Mouse (Mus musculus): ENCODE data around the gene Gab2. TPM values are rescaled to one million over a fixed set of nuclear protein-coding genes. Genes with fewer than 3 reads are reported as not detected.

The Gab2 gene
- polyA plus RNA-seq, 1 experiment from 2014 or later: 1.5 TPM

DNA sequence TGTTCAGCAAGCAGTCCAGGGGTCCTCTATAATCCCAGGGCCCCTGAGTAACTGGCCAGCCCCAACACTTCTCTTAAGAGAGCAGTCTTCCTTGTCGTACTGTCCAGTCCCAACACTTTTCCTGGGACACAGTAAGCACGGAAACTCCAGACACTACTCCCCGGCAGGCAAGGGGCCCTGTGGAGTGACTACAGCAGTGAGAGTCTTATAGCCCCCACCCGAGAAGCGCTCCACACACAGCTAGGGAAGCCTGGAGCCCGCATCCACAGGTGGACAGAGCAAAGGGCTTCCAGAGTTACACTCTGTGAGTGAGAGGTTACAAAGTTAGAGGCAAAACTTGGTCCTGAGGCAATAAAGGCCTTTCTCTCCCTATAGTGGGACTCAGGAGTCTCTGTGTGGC, 268.1 kb downstream of the Gab2 start:
- H3K27me3 ChIP-seq (ENCODE audit: insufficient read depth, low read length): no peaks in the 10 kb centered on the region
- 81% methylated on average over 6 of the region's 6 CpGs for WGBS (ENCODE audit: insufficient replicate concordance)
- DNase-seq: no peak
- H3K9me3 ChIP-seq (ENCODE audit: low read length): no peaks in the 10 kb centered on the region
- H3K27ac ChIP-seq (ENCODE audit: low read depth): no peak overlapping the region
- H3K4me1 ChIP-seq (ENCODE audit: insufficient read depth): no peaks in the 10 kb centered on the region
- no peak for ATAC-seq
- H3K4me2 ChIP-seq (ENCODE audit: low read depth, low read length): no peak overlapping the region
- H3K36me3 ChIP-seq (replicated peaks; ENCODE audit: insufficient read depth, low read length): no peaks in the 10 kb centered on the region; the same call in 1 of the 2 replicates
- no peak overlapping the region for H3K9ac ChIP-seq (replicated peaks)
- no peak overlapping the region for H3K4me3 ChIP-seq (ENCODE audit: low read depth, low read length)
- no peak for TF ChIP-seq EP300 (IDR thresholded peaks at IDR 0.05; ENCODE audit: low read depth)
- no peak for TF ChIP-seq CTCF (IDR thresholded peaks at IDR 0.05; ENCODE audit: low read depth)

DNA sequence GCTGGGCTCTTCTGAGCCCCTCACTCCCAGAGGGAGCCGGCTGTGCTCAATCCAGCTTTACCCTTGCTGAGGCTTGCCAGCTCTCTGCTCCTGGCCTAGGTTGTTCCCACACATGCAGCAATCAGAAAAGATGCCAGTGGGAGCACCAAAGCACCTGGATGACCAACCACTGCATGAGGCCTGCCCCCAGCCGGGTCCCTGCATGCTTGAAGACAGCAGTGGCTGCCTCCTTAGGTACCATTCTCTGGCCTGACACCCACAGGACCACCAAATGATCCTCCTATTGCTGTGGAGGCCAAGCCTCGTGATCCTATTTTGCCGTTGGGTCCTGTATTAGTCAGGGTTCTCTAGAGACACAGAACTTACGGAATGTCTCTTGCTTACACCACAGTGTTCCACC, 269.5 kb downstream of the Gab2 start:
- Histone ChIP-seq H3K27me3 (ENCODE audit: insufficient read depth, low read length) (no peaks in the 10 kb centered on the region), H3K9ac (replicated peaks) (no peak overlapping the region), H3K4me3 (ENCODE audit: low read depth, low read length) (no peak overlapping the region), H3K4me2 (ENCODE audit: low read depth, low read length) (no peak overlapping the region), H3K27ac (ENCODE audit: low read depth) (no peak overlapping the region), H3K36me3 (replicated peaks; ENCODE audit: insufficient read depth, low read length) (no peaks in the 10 kb centered on the region; the same call in 1 of the 2 replicates), H3K4me1 (ENCODE audit: insufficient read depth) (peaks cover 7% of the 10 kb centered on the region; the same call in 1 of the 2 replicates), H3K9me3 (ENCODE audit: low read length) (no peaks in the 10 kb centered on the region)
- TF ChIP-seq CTCF (IDR thresholded peaks at IDR 0.05; ENCODE audit: low read depth) (no peak), EP300 (IDR thresholded peaks at IDR 0.05; ENCODE audit: low read depth) (no peak)
- no peak for ATAC-seq
- no peak for DNase-seq
- WGBS (ENCODE audit: insufficient replicate concordance): 81% methylated on average over 5 of the region's 5 CpGs

DNA sequence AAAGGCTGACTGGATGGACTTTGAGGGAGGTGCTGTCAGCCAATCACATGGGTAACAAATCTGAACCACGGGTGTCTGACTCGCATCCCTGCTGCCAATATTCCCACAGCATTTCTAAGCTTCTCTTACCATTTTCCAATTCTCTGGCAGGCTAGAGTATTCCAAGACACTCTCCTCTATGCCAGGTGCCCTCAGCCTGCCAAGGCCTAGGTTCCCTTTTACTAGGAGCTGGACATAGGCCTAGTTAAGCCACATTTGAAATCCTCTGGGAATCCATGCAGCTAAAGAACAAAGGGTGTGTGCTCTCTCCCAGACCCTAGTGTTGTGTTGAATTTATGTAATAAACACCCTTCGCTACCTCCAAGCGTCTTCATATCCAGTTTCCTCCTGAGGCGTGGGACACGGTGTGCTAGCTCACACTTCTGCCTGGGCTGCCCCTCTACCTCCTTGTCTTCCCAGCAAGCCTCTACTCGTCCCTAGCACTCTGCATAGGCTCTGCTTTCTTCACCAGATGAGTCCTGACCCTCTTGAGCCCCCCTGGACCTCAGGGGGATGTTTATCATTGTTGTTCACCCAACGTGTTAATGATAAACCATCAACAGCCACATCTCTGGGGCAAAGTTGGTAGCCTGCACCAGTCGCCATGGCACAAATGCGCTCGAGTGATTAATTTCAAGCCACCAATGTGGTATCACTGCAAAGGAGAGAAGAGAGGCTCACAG, 270.6 kb downstream of the Gab2 start:
- TF ChIP-seq CTCF (IDR thresholded peaks at IDR 0.05; ENCODE audit: low read depth) (no peak), EP300 (IDR thresholded peaks at IDR 0.05; ENCODE audit: low read depth) (no peak)
- H3K4me3 ChIP-seq (ENCODE audit: low read depth, low read length): no peak overlapping the region
- no peak overlapping the region for H3K9ac ChIP-seq (replicated peaks)
- WGBS (ENCODE audit: insufficient replicate concordance): 73% methylated on average over 11 of the region's 11 CpGs
- ATAC-seq: no peak
- no peak overlapping the region for H3K4me2 ChIP-seq (ENCODE audit: low read depth, low read length)
- H3K27ac ChIP-seq (ENCODE audit: low read depth): no peak overlapping the region
- no peak for DNase-seq
- H3K9me3 ChIP-seq (ENCODE audit: low read length): no peaks in the 10 kb centered on the region
- H3K27me3 ChIP-seq (ENCODE audit: insufficient read depth, low read length): no peaks in the 10 kb centered on the region
- peaks cover 7% of the 10 kb centered on the region; the same call in 1 of the 2 replicates for H3K4me1 ChIP-seq (ENCODE audit: insufficient read depth)
- no peaks in the 10 kb centered on the region; the same call in 1 of the 2 replicates for H3K36me3 ChIP-seq (replicated peaks; ENCODE audit: insufficient read depth, low read length)

DNA sequence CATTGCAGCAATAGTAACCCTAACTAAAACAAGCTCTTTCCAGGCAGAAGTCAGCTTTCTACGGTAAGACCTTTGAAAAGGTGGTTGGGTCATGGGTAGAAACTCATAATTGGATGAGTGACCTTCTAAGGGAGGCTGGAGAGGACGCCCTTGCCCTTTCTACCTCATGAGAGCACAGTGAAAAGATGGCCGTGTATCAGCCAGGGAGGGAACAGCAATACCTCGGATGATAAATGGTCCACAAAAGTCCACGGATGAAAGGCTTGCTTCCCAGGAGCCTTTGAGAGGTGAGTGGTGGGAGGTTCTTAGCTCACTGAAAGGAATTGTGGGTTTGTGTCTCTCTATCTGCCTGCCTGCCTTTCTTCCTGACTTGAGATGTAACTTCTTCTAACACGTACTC, 272.0 kb downstream of the Gab2 start:
- 75% methylated on average over 6 of the region's 6 CpGs for WGBS (ENCODE audit: insufficient replicate concordance)

DNA sequence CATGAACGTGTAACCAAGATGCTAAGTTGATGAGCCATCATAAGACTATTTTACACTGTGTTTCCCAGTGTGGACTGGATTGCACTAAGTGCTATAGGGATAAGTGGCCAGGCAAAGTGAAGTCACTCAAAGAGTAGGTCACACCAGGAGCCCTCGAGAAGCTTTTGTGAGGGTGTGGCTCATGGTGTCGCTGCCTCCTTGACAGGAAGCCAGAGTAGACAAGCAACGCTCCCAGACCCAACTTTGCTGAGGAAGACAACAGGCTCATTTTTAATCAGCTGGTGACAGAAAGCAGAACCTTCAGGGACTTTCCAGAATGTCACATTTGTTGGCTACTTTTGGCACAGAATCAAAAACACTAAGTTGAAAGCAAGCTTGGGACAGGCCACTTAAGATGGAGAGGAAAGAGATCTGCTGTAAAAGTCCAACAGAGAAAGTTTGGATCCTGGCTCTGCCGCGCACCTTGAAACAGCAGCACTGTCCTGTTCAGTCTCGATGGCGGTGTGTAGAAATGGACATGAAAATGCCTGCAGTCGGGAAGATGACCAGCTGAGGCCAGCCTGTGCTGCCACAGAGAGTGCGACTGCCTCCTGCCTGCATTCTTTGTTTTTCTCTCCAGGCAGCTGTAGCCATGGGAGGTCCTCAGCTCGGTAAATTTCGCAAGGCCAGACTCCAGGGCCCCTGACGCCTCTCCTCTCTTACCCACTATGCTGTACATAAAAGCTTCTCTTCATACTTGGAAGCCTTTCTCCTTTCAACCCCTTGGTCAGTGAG, 273.9 kb downstream of the Gab2 start:
- H3K27ac ChIP-seq (ENCODE audit: low read depth): peak overlapping the region; percentile 35; the same call in 1 of the 2 replicates

More for the DNA sequence above, 272.0 kb downstream of the Gab2 start:
- Histone ChIP-seq H3K27ac (ENCODE audit: low read depth) (no peak overlapping the region), H3K9ac (replicated peaks) (no peak overlapping the region), H3K36me3 (replicated peaks; ENCODE audit: insufficient read depth, low read length) (no peaks in the 10 kb centered on the region; the same call in 1 of the 2 replicates), H3K4me2 (ENCODE audit: low read depth, low read length) (no peak overlapping the region), H3K9me3 (ENCODE audit: low read length) (no peaks in the 10 kb centered on the region), H3K27me3 (ENCODE audit: insufficient read depth, low read length) (no peaks in the 10 kb centered on the region), H3K4me3 (ENCODE audit: low read depth, low read length) (no peak overlapping the region), H3K4me1 (ENCODE audit: insufficient read depth) (peaks cover 7% of the 10 kb centered on the region; the same call in 1 of the 2 replicates)
- ATAC-seq (no peak), DNase-seq (no peak)
- no peak for TF ChIP-seq CTCF (IDR thresholded peaks at IDR 0.05; ENCODE audit: low read depth)
- TF ChIP-seq EP300 (IDR thresholded peaks at IDR 0.05; ENCODE audit: low read depth): no peak

DNA sequence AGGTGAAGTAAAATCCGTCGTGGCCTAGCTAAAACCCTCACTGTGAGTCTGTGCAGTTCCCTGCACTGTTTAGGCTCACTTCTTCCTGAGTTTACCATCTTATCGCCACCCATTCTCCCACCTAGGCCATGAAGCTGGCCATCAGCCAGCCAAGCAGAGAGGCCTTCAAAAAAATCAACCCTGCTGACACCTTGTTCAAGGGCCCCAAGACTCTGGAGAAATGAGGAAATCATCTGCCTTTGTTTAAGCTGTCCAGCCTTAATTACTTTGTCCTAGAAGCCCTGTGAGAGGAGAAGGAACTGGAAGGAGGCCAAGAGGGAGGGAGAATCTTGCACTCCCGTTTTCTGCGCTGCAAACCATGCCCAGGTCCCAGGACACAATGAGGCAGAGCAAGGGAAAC, 274.9 kb downstream of the Gab2 start:
- Histone ChIP-seq H3K9me3 (ENCODE audit: low read length) (no peaks in the 10 kb centered on the region), H3K4me2 (ENCODE audit: low read depth, low read length) (no peak overlapping the region), H3K36me3 (replicated peaks; ENCODE audit: insufficient read depth, low read length) (no peaks in the 10 kb centered on the region), H3K27me3 (ENCODE audit: insufficient read depth, low read length) (no peaks in the 10 kb centered on the region), H3K4me3 (ENCODE audit: low read depth, low read length) (no peak overlapping the region), H3K27ac (ENCODE audit: low read depth) (peak overlapping the region; percentile 34; the same call in 1 of the 2 replicates), H3K4me1 (ENCODE audit: insufficient read depth) (peaks cover 7% of the 10 kb centered on the region; the same call in 1 of the 2 replicates), H3K9ac (replicated peaks) (no peak overlapping the region)
- ATAC-seq: no peak
- no peak for DNase-seq
- TF ChIP-seq CTCF (IDR thresholded peaks at IDR 0.05; ENCODE audit: low read depth) (no peak), EP300 (IDR thresholded peaks at IDR 0.05; ENCODE audit: low read depth) (no peak)
- WGBS (ENCODE audit: insufficient replicate concordance): 61% methylated on average over 5 of the region's 5 CpGs

More for the DNA sequence above, 273.9 kb downstream of the Gab2 start:
- H3K27me3 ChIP-seq (ENCODE audit: insufficient read depth, low read length): no peaks in the 10 kb centered on the region
- H3K4me1 ChIP-seq (ENCODE audit: insufficient read depth): peaks cover 7% of the 10 kb centered on the region; the same call in 1 of the 2 replicates
- DNase-seq (no peak), ATAC-seq (peak; percentile 48)
- H3K9me3 ChIP-seq (ENCODE audit: low read length): no peaks in the 10 kb centered on the region
- TF ChIP-seq CTCF (IDR thresholded peaks at IDR 0.05; ENCODE audit: low read depth) (no peak), EP300 (IDR thresholded peaks at IDR 0.05; ENCODE audit: low read depth) (no peak)
- WGBS (ENCODE audit: insufficient replicate concordance): 39% methylated on average over 13 of the region's 13 CpGs
- no peak overlapping the region for H3K4me3 ChIP-seq (ENCODE audit: low read depth, low read length)
- no peak overlapping the region for H3K4me2 ChIP-seq (ENCODE audit: low read depth, low read length)
- no peaks in the 10 kb centered on the region for H3K36me3 ChIP-seq (replicated peaks; ENCODE audit: insufficient read depth, low read length)
- H3K9ac ChIP-seq (replicated peaks): no peak overlapping the region

Measured in liver, postnatal 0 days (tissue).